In genomic region chr10:68276976-68277441, GRCm38 (mm10) we compare ENCODE assay signal across 7 mouse cellular contexts. TPM values are rescaled to one million over a fixed set of nuclear protein-coding genes. Genes with fewer than 3 reads are reported as not detected.
DNase-seq lines count a peak whose midpoint lies in the region; ATAC-seq and TF ChIP-seq lines count a peak whose summit lies in the region.

No protein-coding gene starts in this region.

- no peak for TF ChIP-seq CTCF in spleen, adult 2 months (IDR thresholded peaks at IDR 0.05; ENCODE audit: extremely low read depth, insufficient read depth, insufficient read length, insufficient replicate concordance)

- peaks cover 6% of the 10 kb centered on the region; the same call in 1 of the 2 replicates for H3K4me1 ChIP-seq in intestine, embryonic 15.5 days (replicated peaks)
- H3K4me1 ChIP-seq in limb, embryonic 10.5 days, result peaks cover 41% of the 10 kb centered on the region
- peaks cover 40% of the 10 kb centered on the region for H3K4me1 ChIP-seq in midbrain, embryonic 10.5 days
- peaks cover 2% of the 10 kb centered on the region; the same call in 1 of the 2 replicates for H3K4me1 ChIP-seq in spleen, adult 2 months (ENCODE audit: control insufficient read depth, insufficient read depth, insufficient read length)

- intact Hi-C loops in gastrocnemius, postnatal 36 days (cut with DNase I), result loop anchor here (5.0 kb wide), 1 partner anchor 75 kb away; no protein-coding TSS in a partner anchor

- WGBS in intestine, embryonic 15.5 days, result under 1% methylated on average over 31 of the region's 34 CpGs
- WGBS in limb, embryonic 10.5 days, result under 1% methylated on average over 31 of the region's 34 CpGs
- under 1% methylated on average over 32 of the region's 34 CpGs for WGBS in midbrain, embryonic 10.5 days
- under 1% methylated on average over 29 of the region's 34 CpGs for WGBS in spleen, adult 2 months

- H3K27ac ChIP-seq in intestine, embryonic 15.5 days, result peak overlapping the region; percentile 91
- peak overlapping the region; percentile 91 for H3K27ac ChIP-seq in limb, embryonic 10.5 days
- peak overlapping the region; percentile 91 for H3K27ac ChIP-seq in midbrain, embryonic 10.5 days (replicated peaks)
- H3K27ac ChIP-seq in spleen, adult 2 months (ENCODE audit: insufficient read depth, low read length), result peak overlapping the region; percentile 97

- no peaks in the 10 kb centered on the region for H3K9me3 ChIP-seq in intestine, embryonic 15.5 days
- H3K9me3 ChIP-seq in limb, embryonic 10.5 days (replicated peaks), result no peaks in the 10 kb centered on the region
- H3K9me3 ChIP-seq in midbrain, embryonic 10.5 days (replicated peaks), result no peaks in the 10 kb centered on the region

- 0 out of 2 replicates have a peak, but pooled peaks cover 4% of the 10 kb centered on the region for H3K36me3 ChIP-seq in intestine, embryonic 15.5 days
- peaks cover 23% of the 10 kb centered on the region for H3K36me3 ChIP-seq in limb, embryonic 10.5 days
- no peaks in the 10 kb centered on the region for H3K36me3 ChIP-seq in midbrain, embryonic 10.5 days
- H3K36me3 ChIP-seq in spleen, adult 2 months (ENCODE audit: control insufficient read depth, insufficient read depth, low read length), result no peaks in the 10 kb centered on the region

- no peaks in the 10 kb centered on the region for H3K27me3 ChIP-seq in intestine, embryonic 15.5 days (replicated peaks)
- no peaks in the 10 kb centered on the region for H3K27me3 ChIP-seq in limb, embryonic 10.5 days (ENCODE audit: low read depth, poor library complexity, severe bottlenecking)
- H3K27me3 ChIP-seq in midbrain, embryonic 10.5 days (ENCODE audit: low read depth, poor library complexity, severe bottlenecking), result peaks cover 21% of the 10 kb centered on the region
- no peaks in the 10 kb centered on the region for H3K27me3 ChIP-seq in spleen, adult 2 months (ENCODE audit: control insufficient read depth, insufficient read depth, low read length)

- ATAC-seq in intestine, embryonic 15.5 days, result peak; percentile 64

- H3K4me3 ChIP-seq in intestine, embryonic 15.5 days (replicated peaks), result peak overlapping the region; percentile 69
- H3K4me3 ChIP-seq in limb, embryonic 10.5 days, result peak overlapping the region; percentile 74
- peak overlapping the region; percentile 65 for H3K4me3 ChIP-seq in midbrain, embryonic 10.5 days
- H3K4me3 ChIP-seq in spleen, adult 2 months (ENCODE audit: extremely low read depth, insufficient read depth, insufficient read length), result peak overlapping the region; percentile 93

- no peak for TF ChIP-seq POLR2A in spleen, adult 2 months (IDR thresholded peaks at IDR 0.05; ENCODE audit: low read depth, low read length)

- peak; percentile 90 for DNase-seq in T-cell, adult 2 months (ENCODE audit: low spot score)
- DNase-seq in cerebellum, postnatal 14 days, result peak; percentile 73 to 77
- DNase-seq in gastrocnemius, postnatal 36 days, result peak; percentile 27 to 63
- DNase-seq in limb, embryonic 10.5 days (ENCODE audit: low spot score), result no peak
- DNase-seq in midbrain, embryonic 10.5 days (ENCODE audit: low spot score), result peak; percentile 69
- peak; percentile 48 to 66 for DNase-seq in spleen, adult 2 months (ENCODE audit: low read depth in 1 of 2, low spot score in 2 of 2)

- peak overlapping the region; percentile 79 for H3K9ac ChIP-seq in intestine, embryonic 15.5 days

- peak overlapping the region; percentile 87 for H3K4me2 ChIP-seq in intestine, embryonic 15.5 days (replicated peaks)

RNA-seq across cellular contexts. Expression of gene Arid5b, which starts 1.5 kb away (rescaled TPM):
- 10 to 100 TPM; 13.9 to 17.6 TPM for total RNA-seq in gastrocnemius, postnatal 36 days (2021)
- 27.2 and 29.0 TPM in 2 replicates for polyA plus RNA-seq in intestine, embryonic 15.5 days (2015; fragmentation: Nextera tagmentation; extraction: Ambion mirVana)
- 21.7 and 32.9 TPM in 2 replicates for polyA plus RNA-seq in limb, embryonic 10.5 days (2016; fragmentation: Nextera tagmentation; extraction: Ambion mirVana)
- 7.8 and 10.6 TPM in 2 replicates for polyA plus RNA-seq in midbrain, embryonic 10.5 days (2016; fragmentation: Nextera tagmentation; extraction: Ambion mirVana)
- polyA plus RNA-seq in spleen, adult 2 months (2012; rRNA removed), result 4.5 and 5.5 TPM in 2 replicates
